Mouse (Mus musculus): ENCODE results near the gene Ppp1r12c.

DNA sequence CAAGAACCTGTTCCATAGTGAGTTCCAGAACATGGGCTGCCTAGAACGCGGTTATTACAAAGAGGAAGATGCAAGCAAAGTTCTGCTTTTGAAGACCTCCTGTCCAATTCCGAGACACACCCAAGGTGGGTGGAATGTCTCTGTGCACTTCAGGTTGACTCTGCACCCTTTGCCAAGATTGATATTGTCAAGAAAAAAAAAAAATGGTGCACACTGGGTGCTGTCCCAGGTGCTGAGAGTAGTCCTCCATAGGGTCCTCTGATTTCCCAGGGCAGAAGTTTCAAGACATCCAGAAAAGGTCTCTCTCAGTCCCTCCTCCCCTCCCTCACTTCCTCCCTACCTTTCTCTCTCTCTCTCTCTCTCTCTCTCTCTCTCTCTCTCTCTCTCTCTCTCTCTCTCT lies 53.0 kb downstream of the Ppp1r12c start:
- TF ChIP-seq POLR2AphosphoS2 (IDR thresholded peaks at IDR 0.05; ENCODE audit: low read length) (no peak), RAD21 (IDR thresholded peaks at IDR 0.05; ENCODE audit: low read depth, low read length) (no peak), MAX (IDR thresholded peaks at IDR 0.05; ENCODE audit: low read length) (no peak), CTCF (IDR thresholded peaks at IDR 0.05 in 2 of 3, conservative IDR thresholded peaks at IDR 0.05 in 1 of 3; ENCODE audit: control insufficient read depth in 1 of 3, insufficient read depth in 1 of 3, low read depth in 2 of 3, low read length in 3 of 3, poor library complexity in 1 of 3, severe bottlenecking in 1 of 3) (no peak), USF1 (IDR thresholded peaks at IDR 0.05; ENCODE audit: low read depth, low read length) (no peak), GABPA (IDR thresholded peaks at IDR 0.05; ENCODE audit: low read depth, low read length) (no peak)

All from MEL (cell line).